Mouse (Mus musculus) liver, embryonic 11.5 days (tissue): ENCODE measurements around the gene Igsf11. TPM values are rescaled to one million over a fixed set of nuclear protein-coding genes. Genes with fewer than 3 reads are reported as not detected.

Source experiments
- ATAC-seq: fragments of 200-750 bp; cut with Nextera tagmentation; replicated peaks from 2 replicates; pipeline ENCODE4 v1.8.0; 2017; ENCODE audit warnings: moderate number of reproducible peaks, mild to moderate bottlenecking, moderate TSS enrichment, moderate library complexity; ENCODE audit not compliant: low FRiP score
- DNase-seq: peaks from one replicate; pipeline ENCODE4 v3.0.0-alpha.2; 2017; ENCODE audit warnings: low spot score
- H3K27ac ChIP-seq: fragments of 300-500 bp; sonication (generic); 2 replicates; pipeline ENCODE4 v1.5.1; 2014; ENCODE audit warnings: mild to moderate bottlenecking, low read depth, low read length, control low read depth
- H3K27me3 ChIP-seq: fragments of 300-500 bp; sonication (generic); replicated peaks from 2 replicates; pipeline ENCODE4 v1.6.1; 2014; ENCODE audit warnings: low read length, mixed read lengths; ENCODE audit not compliant: control insufficient read depth, insufficient read depth
- H3K36me3 ChIP-seq: fragments of 300-500 bp; sonication (generic); 2 replicates; pipeline ENCODE4 v1.6.1; 2014; ENCODE audit warnings: mild to moderate bottlenecking, low read length, moderate library complexity, mixed read lengths; ENCODE audit not compliant: control insufficient read depth, insufficient read depth
- H3K4me1 ChIP-seq: fragments of 300-500 bp; sonication (generic); replicated peaks from 2 replicates; pipeline ENCODE4 v1.6.1; 2014; ENCODE audit warnings: low read length, mixed read lengths; ENCODE audit not compliant: control insufficient read depth, insufficient read depth
- H3K4me2 ChIP-seq: fragments of 300-500 bp; sonication (generic); 2 replicates; pipeline ENCODE4 v1.6.1; 2014; ENCODE audit warnings: mild to moderate bottlenecking, control low read depth, moderate library complexity
- H3K4me3 ChIP-seq: fragments of 300-500 bp; sonication (generic); 2 replicates; pipeline ENCODE4 v1.5.1; 2014; ENCODE audit warnings: low read depth, low read length, control low read depth
- H3K9ac ChIP-seq: fragments of 300-500 bp; sonication (generic); 2 replicates; pipeline ENCODE4 v1.6.1; 2014; ENCODE audit warnings: low read depth, low read length, control low read depth
- H3K9me3 ChIP-seq: fragments of 300-500 bp; sonication (generic); 2 replicates; pipeline ENCODE4 v1.6.1; 2016; ENCODE audit warnings: low read length, inconsistent platforms, mixed read lengths; ENCODE audit not compliant: control insufficient read depth
- WGBS: fragments of 180-500 bp; shearing (Covaris S2); extraction: QIAGEN DNeasy Blood & Tissue Kit; methylation state at CpG from one replicate; pipeline ENCODE4 v1.1.7; 2014; 5-methylcytosine and 5-hydroxymethylcytosine counted together
- polyA plus RNA-seq: library from polyadenylated mRNA; unstranded; fragments of >200 nt; fragmentation: Nextera tagmentation; extraction: Ambion mirVana; gene quantifications from 2 replicates; pipeline ENCODE4 v1.2.1, GENCODE M21; 2014

Igsf11 gene
- polyA plus RNA-seq, 1 experiment from 2014 or later = 0.23 TPM

- no peaks in the 10 kb centered on the region for H3K9me3 ChIP-seq
- no peaks in the 10 kb centered on the region for H3K36me3 ChIP-seq
- WGBS = 86% methylated on average over 2 of the region's 2 CpGs
- no peak overlapping the region for H3K4me3 ChIP-seq
- H3K27me3 ChIP-seq = no peaks in the 10 kb centered on the region
- H3K9ac ChIP-seq = no peak overlapping the region
- H3K27ac ChIP-seq = no peak overlapping the region
- ATAC-seq (no peak), DNase-seq (no peak)
- H3K4me2 ChIP-seq = no peak overlapping the region
- no peaks in the 10 kb centered on the region for H3K4me1 ChIP-seq
Measured at GRCm38 (mm10) chr16:39058869-39059268, 166.4 kb downstream of the Igsf11 start.

GRCm38 (mm10) chr16:39062596-39062995 is 170.1 kb downstream of the Igsf11 start:
- no peaks in the 10 kb centered on the region for H3K9me3 ChIP-seq

GRCm38 (mm10) chr16:39065576-39065975 is 173.1 kb downstream of the Igsf11 start:
- Histone ChIP-seq H3K9ac (no peak overlapping the region), H3K36me3 (no peaks in the 10 kb centered on the region), H3K4me3 (no peak overlapping the region), H3K27ac (no peak overlapping the region), H3K9me3 (no peaks in the 10 kb centered on the region), H3K27me3 (no peaks in the 10 kb centered on the region), H3K4me1 (no peaks in the 10 kb centered on the region), H3K4me2 (no peak overlapping the region)
- 46% methylated on average over 5 of the region's 5 CpGs for WGBS
- DNase-seq (no peak), ATAC-seq (no peak)

More at GRCm38 (mm10) chr16:39062596-39062995, 170.1 kb downstream of the Igsf11 start:
- Histone ChIP-seq H3K4me2 (no peak overlapping the region), H3K27ac (no peak overlapping the region), H3K9ac (no peak overlapping the region), H3K36me3 (no peaks in the 10 kb centered on the region), H3K4me3 (no peak overlapping the region), H3K4me1 (no peaks in the 10 kb centered on the region), H3K27me3 (no peaks in the 10 kb centered on the region)
- no peak for ATAC-seq
- DNase-seq = no peak
- WGBS = 29% methylated on average over 5 of the region's 5 CpGs

GRCm38 (mm10) chr16:39071431-39071830 is 179.0 kb downstream of the Igsf11 start:
- Histone ChIP-seq H3K4me3 (no peak overlapping the region), H3K9ac (no peak overlapping the region), H3K27ac (no peak overlapping the region), H3K27me3 (no peaks in the 10 kb centered on the region), H3K36me3 (no peaks in the 10 kb centered on the region), H3K4me2 (no peak overlapping the region), H3K4me1 (no peaks in the 10 kb centered on the region), H3K9me3 (no peaks in the 10 kb centered on the region)
- 71% methylated on average over 3 of the region's 3 CpGs for WGBS
- DNase-seq (no peak), ATAC-seq (no peak)

Other genes with a start within 250 kb of the Igsf11 start
- 7.0 and 7.4 TPM in 2 replicates for gene Arhgap31, start 179.4 kb upstream of the Igsf11 start, polyA plus RNA-seq
- gene B4galt4, start 150.4 kb upstream of the Igsf11 start, polyA plus RNA-seq = 9.6 and 10.2 TPM in 2 replicates
- gene Upk1b, start 92.3 kb upstream of the Igsf11 start, polyA plus RNA-seq = 5.3 and 6.5 TPM in 2 replicates
- gene 4930435E12Rik, start 63.9 kb upstream of the Igsf11 start, polyA plus RNA-seq = not detected in 2 replicates